Comparison of ENCODE assay signal across 9 mouse cellular contexts in genomic region chr8:61274602-61275462, GRCm38 (mm10). TPM values are rescaled to one million over a fixed set of nuclear protein-coding genes. Genes with fewer than 3 reads are reported as not detected.
DNase-seq lines count a peak whose midpoint lies in the region; ATAC-seq lines count a peak whose summit lies in the region.
"Had no signal": no experiment of that assay in that cellular context is flagged by ENCODE, and none has a peak within 500 bp of the region (broad histone marks: within the 10 kb centered on the region; RNA-seq: fewer than 3 reads in every experiment).

No protein-coding gene starts in this region.

- 0 out of 2 replicates have a peak overlapping the region, but pooled peaks have one; percentile 46 for H3K27ac ChIP-seq in heart, embryonic 11.5 days (ENCODE audit: low read depth, low read length)
- no peak overlapping the region for H3K27ac ChIP-seq in neural tube, embryonic 12.5 days
- H3K27ac ChIP-seq: liver, embryonic 15.5 days had no signal

- peak; percentile 18 for DNase-seq in left cerebral cortex, postnatal 4 days
- DNase-seq in left cerebral cortex, adult 9 months (ENCODE audit: low spot score in 2 of 2) = no peak
- peak; percentile 74 for DNase-seq in kidney, postnatal 10 days
- no peak for DNase-seq in spleen, postnatal 4 days (ENCODE audit: low spot score in 2 of 2)
- no peak for DNase-seq in layer of hippocampus, postnatal 14 days (ENCODE audit: low spot score in 2 of 2)

- intact Hi-C loops in left cerebral cortex, postnatal 4 days (cut with DNase I) = no loop called here

- peaks cover 41% of the 10 kb centered on the region for H3K4me1 ChIP-seq in heart, embryonic 11.5 days (ENCODE audit: control insufficient read depth, insufficient read depth, low read length)
- H3K4me1 ChIP-seq in neural tube, embryonic 12.5 days = peaks cover 20% of the 10 kb centered on the region

- no peak for ATAC-seq in heart, embryonic 11.5 days (replicated peaks; ENCODE audit: insufficient number of reproducible peaks, low FRiP score, low TSS enrichment)
- peak; percentile 61; the same call in 1 of the 2 replicates for ATAC-seq in neural tube, embryonic 12.5 days (ENCODE audit: low FRiP score, low read depth)
- no peak for ATAC-seq in granulocyte monocyte progenitor cell, adult 5-6 weeks (replicated peaks; ENCODE audit: poor library complexity, severe bottlenecking)

- H3K9me3 ChIP-seq in heart, embryonic 11.5 days (replicated peaks; ENCODE audit: control insufficient read depth, low read length) = no peaks in the 10 kb centered on the region
- no peaks in the 10 kb centered on the region for H3K9me3 ChIP-seq in neural tube, embryonic 12.5 days
- H3K9me3 ChIP-seq: liver, embryonic 15.5 days had no signal

- no peak overlapping the region for H3K9ac ChIP-seq in heart, embryonic 11.5 days (ENCODE audit: low read depth, low read length)
- no peak overlapping the region for H3K9ac ChIP-seq in neural tube, embryonic 12.5 days
- H3K9ac ChIP-seq: liver, embryonic 15.5 days had no signal

- H3K27me3 ChIP-seq in heart, embryonic 11.5 days (ENCODE audit: control insufficient read depth, insufficient read depth, low read length) = no peaks in the 10 kb centered on the region
- H3K27me3 ChIP-seq in neural tube, embryonic 12.5 days (replicated peaks) = no peaks in the 10 kb centered on the region
- H3K27me3 ChIP-seq: liver, embryonic 15.5 days had no signal

- WGBS in heart, embryonic 11.5 days (ENCODE audit: insufficient replicate concordance) = 31% methylated on average over 10 of the region's 10 CpGs
- WGBS in neural tube, embryonic 12.5 days = 27% methylated on average over 10 of the region's 10 CpGs

- H3K36me3 ChIP-seq in heart, embryonic 11.5 days (ENCODE audit: control insufficient read depth, insufficient read depth, low read length) = no peaks in the 10 kb centered on the region
- no peaks in the 10 kb centered on the region for H3K36me3 ChIP-seq in neural tube, embryonic 12.5 days
- H3K36me3 ChIP-seq: liver, embryonic 15.5 days had no signal

- no peak overlapping the region for H3K4me2 ChIP-seq in heart, embryonic 11.5 days
- no peak overlapping the region for H3K4me2 ChIP-seq in neural tube, embryonic 12.5 days (replicated peaks)
- H3K4me2 ChIP-seq: liver, embryonic 15.5 days had no signal

- no peak overlapping the region for H3K4me3 ChIP-seq in heart, embryonic 11.5 days (ENCODE audit: low read depth, low read length)
- H3K4me3 ChIP-seq in neural tube, embryonic 12.5 days = no peak overlapping the region
- H3K4me3 ChIP-seq: liver, embryonic 15.5 days had no signal

RNA-seq across cellular contexts. Expression of gene Sh3rf1, which starts 51.2 kb away (rescaled TPM):
- total RNA-seq in left cerebral cortex, postnatal 4 days (2021) = 10 to 100 TPM; 40.2 to 47.3 TPM
- 6.4 and 7.1 TPM in 2 replicates for polyA plus RNA-seq in heart, embryonic 11.5 days (2014; fragmentation: Nextera tagmentation; extraction: Ambion mirVana)
- polyA plus RNA-seq in neural tube, embryonic 12.5 days (2016; fragmentation: Nextera tagmentation; extraction: Ambion mirVana) = 25.2 and 26.2 TPM in 2 replicates
- total RNA-seq in granulocyte monocyte progenitor cell, adult 5-6 weeks (2014; fragmentation: Nextera tagmentation) = 2.1 and 3.9 TPM in 2 replicates
- 2.0 and 2.2 TPM in 2 replicates for total RNA-seq in granulocyte monocyte progenitor cell, adult 5-6 weeks (2017)
- total RNA-seq in layer of hippocampus, postnatal 14 days (2021) = 10 to 100 TPM; 74.7 to 78.0 TPM

Comparison
In these comparisons a context has a peak if more than half of its experiments do, and no peak if none do; other contexts are left out.
1. DNase-seq: peak in left cerebral cortex, postnatal 4 days (single experiment) and kidney, postnatal 10 days (single experiment); none in left cerebral cortex, adult 9 months (0 of 2), spleen, postnatal 4 days (0 of 2) and layer of hippocampus, postnatal 14 days (0 of 2).
2. RNA of gene Sh3rf1, which starts 51.2 kb away (total RNA-seq): 74.7 to 78.0 TPM in layer of hippocampus, postnatal 14 days and 40.2 to 47.3 TPM in left cerebral cortex, postnatal 4 days; 2.0 to 3.9 TPM in granulocyte monocyte progenitor cell, adult 5-6 weeks; every median in the first group is over 4 times any median in the second.